Mouse (Mus musculus) embryonic stem cell, embryonic (primary cell): ENCODE results near the gene Sh3glb2.

Experiments used
- CTCF ChIA-PET, 4 experiments: fragments of 300-600 bp in 2 of 4; fragments of 350-600 bp in 2 of 4; sonication (Branson Sonifier 250); formaldehyde crosslinking; loops; one replicate each; lab custom pipeline; 2022; ENCODE audit warnings: inconsistent platforms in 2 of 4; lab: Charles Lee
- POLR2A ChIA-PET, 4 experiments: fragments of 300-600 bp in 2 of 4; fragments of 350-600 bp in 2 of 4; sonication (Branson Sonifier 250); formaldehyde crosslinking; loops; one replicate each; lab custom pipeline; 2022; ENCODE audit warnings: antibody characterized with exemption in 4 of 4, inconsistent platforms in 1 of 4; lab: Charles Lee

Gene Sh3glb2

DNA sequence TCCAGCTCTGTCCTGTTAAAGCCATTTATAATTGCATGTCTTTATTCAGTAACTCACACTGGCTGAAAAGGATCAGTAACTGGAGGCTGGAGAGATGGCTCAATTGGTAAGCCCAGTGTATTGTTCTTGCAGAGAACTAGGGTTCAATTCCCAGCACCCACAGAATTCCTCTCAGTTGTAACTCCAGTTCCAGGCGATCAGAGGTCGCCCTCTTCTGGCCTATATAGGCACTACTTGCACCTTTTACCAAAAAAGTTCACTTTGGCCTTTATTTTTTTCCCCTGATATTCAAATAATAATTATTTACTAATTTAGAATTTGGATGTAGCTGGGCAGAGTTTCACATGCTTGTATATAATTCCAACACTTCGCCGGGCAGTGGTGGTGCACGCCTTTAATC, 3.7 kb upstream of the Sh3glb2 start:
- ChIA-PET CTCF (interaction anchor here in 3 of 4 experiments (0.6 to 1.4 kb wide), 7 partner anchors 19 to 937 kb away, joined by 3 to 6 read pairs (median 4); partner anchors contain the start of gene Spout1 (in 1 of the 3)), POLR2A (interaction anchor here in 2 of 4 experiments (0.7 to 3.9 kb wide), 18 partner anchors 8 to 295 kb away, joined by 3 to 21 read pairs (median 4); partner anchors contain the start of genes Dolpp1 (in 2 of the 2), Crat (in 1 of the 2), Endog (in 1 of the 2) and Kyat1 (in 1 of the 2))

DNA sequence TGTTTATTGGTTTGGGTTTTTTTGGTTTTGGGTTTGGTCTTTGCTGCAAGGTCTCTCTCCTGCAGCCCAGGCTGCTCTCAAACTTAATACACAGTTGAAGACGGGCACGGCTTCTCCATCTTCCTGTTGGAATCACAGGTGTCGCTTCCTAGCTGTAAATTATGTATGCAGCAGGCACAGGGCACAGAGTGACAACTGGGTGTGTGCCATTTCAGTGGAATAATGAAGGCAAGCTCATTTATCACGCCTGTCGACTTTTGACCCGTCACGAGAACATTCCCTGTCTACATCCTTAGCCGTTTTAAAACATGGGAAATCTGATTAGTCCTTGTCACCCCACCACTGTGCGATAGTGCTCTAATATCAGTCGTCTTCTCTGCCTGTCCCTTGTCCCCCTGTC, 1.5 kb upstream of the Sh3glb2 start:
- ChIA-PET CTCF (interaction anchor here in 1 of 4 experiments (0.7 to 1.2 kb wide), 2 partner anchors 62 to 708 kb away, joined by 4 to 5 read pairs; no protein-coding TSS in a partner anchor), POLR2A (interaction anchor here in 3 of 4 experiments (0.6 to 1.6 kb wide), 8 partner anchors 10 to 300 kb away, joined by 3 to 5 read pairs (median 4); partner anchors contain the start of gene Endog (in 2 of the 3))

DNA sequence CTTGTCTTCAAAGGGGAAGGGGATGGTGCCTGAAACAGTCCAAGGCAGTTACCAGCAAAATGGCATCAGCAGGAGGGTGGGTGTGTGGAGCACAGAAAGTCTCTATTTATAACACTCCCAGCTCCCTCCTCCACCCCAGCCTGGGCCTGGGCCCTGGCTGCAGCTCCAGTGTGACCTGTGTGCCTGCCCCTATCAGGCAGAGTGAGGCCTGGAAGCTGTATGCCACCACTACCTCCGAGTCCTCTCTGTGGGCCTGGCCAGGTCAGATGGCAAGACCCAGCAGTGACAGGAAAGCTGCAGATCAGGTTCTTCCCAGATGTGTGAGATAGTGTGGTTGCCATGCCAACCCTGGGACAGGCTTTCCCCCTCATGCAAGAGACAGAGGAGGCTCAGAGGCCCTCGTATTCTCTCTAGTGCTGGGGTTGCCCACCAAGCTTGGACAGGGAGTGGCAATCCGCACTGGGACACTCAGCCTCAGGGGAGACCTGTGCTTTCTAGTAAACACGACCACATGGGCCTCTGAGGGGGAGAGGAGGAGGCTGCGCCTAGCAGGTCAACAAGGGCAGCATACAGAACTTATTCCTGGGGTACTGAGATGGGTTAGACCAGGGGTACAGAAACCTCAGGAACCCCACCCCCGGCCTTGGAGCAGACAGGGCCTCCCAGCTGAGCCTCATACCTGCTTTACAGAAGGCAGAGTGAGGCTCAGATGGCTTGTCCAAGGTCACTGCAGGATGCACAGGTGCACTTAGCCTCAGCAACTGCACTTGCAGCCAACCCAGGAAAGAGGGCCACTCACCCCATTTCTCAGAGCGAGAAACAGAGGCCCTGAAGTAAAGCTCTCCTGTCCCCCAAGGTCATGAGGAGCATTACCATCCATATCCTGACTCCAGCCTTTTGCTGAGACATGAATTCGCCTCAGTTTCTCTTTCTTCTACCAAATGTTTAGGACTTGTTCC, 1.3 kb downstream of the Sh3glb2 start:
- POLR2A ChIA-PET = interaction anchor here in 3 of 4 experiments (0.5 to 4.8 kb wide), 11 partner anchors 11 to 326 kb away, joined by 3 to 30 read pairs (median 3); partner anchors contain the start of genes Dolpp1 (in 1 of the 3), Endog (in 1 of the 3) and Kyat1 (in 1 of the 3)
- CTCF ChIA-PET = interaction anchor here in 1 of 4 experiments (0.5 kb wide), 1 partner anchor 1524 kb away, joined by 3 read pairs; no protein-coding TSS in a partner anchor

DNA sequence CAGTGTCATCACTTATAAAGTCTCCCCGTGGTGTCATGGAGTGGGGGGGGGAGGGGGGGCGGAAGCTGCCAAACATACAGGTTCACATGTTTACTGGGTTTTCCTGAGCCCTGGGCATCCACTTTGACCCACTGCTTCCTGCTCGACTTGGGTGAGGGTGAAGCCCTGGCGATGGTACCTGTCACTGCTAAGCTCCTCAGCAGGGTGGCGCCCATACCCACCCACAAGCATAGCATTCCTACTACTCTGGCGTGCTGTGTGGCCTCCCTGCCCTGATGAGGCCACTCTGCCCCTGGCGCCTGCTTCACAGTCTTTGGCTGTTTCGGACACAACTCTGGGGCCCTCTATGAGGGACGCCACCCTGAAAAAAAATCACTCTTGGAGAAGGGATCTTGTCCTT, 2.2 kb downstream of the Sh3glb2 start:
- POLR2A ChIA-PET = interaction anchor here (0.5 to 4.8 kb wide), 14 partner anchors 8 to 294 kb away, joined by 3 to 30 read pairs (median 5); partner anchors contain the start of gene Endog (in 1 of the 4)
- CTCF ChIA-PET = no interaction called here

DNA sequence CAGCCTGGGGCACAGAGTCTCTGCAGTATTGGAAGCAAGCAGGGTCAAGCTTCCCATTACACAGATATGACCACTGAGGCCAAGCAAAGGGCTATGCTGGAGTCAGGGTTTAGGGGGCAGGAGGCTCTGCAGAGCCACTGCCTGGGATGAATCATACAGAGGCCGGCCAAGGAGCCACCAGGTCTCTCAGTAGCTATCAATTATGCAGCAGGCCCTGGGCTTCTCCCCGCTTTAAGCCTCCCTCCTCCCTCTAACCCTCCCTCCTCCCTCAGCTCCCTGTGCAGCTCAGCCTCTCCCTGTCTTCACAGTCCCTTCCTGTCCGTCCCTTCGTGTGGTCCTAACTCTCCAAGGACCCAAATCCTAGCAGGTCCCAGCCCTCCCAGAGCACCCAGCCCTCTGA, 2.9 kb downstream of the Sh3glb2 start:
- ChIA-PET CTCF (no interaction called here), POLR2A (interaction anchor here (0.6 to 4.8 kb wide), 16 partner anchors 8 to 294 kb away, joined by 3 to 30 read pairs (median 4); partner anchors contain the start of genes Endog (in 1 of the 4) and Miga2 (in 1 of the 4))

DNA sequence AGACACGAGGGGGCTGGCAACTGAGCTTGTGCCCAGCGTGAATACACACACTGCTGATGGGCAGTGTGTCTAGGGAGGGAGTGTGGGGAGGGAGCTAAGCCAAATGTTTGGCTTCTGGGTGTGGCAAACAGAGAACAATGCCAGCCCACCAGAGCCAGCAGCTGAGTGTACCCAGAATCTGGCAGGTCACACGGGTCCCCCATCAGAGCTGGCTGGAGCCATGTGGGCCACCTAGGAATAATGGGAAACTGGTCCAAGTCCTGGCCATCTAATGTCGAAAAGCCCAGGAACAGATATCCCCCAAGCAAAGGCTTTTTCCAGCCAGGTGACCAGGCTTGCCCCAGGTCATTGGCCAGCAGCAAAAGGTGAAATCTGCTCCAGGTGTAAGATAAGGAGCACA, 3.3 kb downstream of the Sh3glb2 start:
- POLR2A ChIA-PET = interaction anchor here (0.6 to 4.8 kb wide), 13 partner anchors 7 to 293 kb away, joined by 3 to 30 read pairs (median 4); partner anchors contain the start of genes Endog (in 1 of the 4) and Miga2 (in 1 of the 4)
- CTCF ChIA-PET = interaction anchor here in 1 of 4 experiments (1.0 kb wide), 1 partner anchor 465 kb away, joined by 3 read pairs; no protein-coding TSS in a partner anchor

DNA sequence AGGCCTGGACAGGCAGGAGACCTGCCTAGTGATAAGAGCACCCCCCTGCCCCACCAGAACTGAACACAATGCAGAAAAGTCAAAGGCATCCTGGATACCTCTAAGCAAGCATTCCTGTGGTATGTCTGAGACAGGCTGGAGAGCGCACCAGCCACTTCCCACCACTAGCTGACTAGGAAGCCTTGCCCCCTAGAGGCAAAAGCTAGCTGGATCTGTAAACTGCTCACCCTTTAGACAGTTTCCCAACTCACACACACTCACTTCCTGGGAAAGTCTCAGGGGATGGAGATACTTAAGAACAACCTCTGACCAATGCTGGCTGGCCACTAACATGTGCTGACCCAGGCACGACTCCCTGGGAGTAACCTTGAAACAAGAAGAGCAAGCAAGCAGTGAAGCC, 8.0 kb downstream of the Sh3glb2 start:
- ChIA-PET POLR2A (interaction anchor here in 2 of 4 experiments (0.6 to 2.1 kb wide), 9 partner anchors 9 to 303 kb away, joined by 3 to 8 read pairs (median 3); partner anchors contain the start of genes Miga2 (in 1 of the 2) and Wdr34 (in 1 of the 2)), CTCF (interaction anchor here in 3 of 4 experiments (0.6 to 2.2 kb wide), 8 partner anchors 10 to 1048 kb away, joined by 3 to 6 read pairs (median 3); partner anchors contain the start of gene Miga2 (in 2 of the 3))

DNA sequence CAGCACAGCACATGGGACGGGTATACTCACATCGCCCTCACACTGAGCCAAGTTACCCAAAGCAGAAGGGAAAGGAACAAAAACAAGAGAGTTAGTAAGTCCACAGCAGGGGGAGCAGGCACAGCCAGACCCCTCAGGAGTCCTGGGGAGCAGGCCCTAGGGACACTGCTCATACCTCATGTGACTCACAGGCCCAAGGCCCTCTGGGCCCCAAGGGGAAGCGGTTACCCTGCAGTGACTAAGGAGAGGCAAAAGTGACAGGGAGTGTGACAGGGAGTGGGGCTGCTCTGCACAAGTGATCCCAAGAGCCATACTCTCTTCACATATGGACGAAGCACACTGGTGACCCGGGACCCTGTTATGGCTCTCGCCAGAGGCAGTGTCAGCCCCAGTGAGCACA, 9.9 kb downstream of the Sh3glb2 start:
- POLR2A ChIA-PET = interaction anchor here in 1 of 4 experiments (0.9 to 5.6 kb wide), 5 partner anchors 10 to 38 kb away, joined by 3 to 36 read pairs (median 4); partner anchors contain the start of gene Miga2
- CTCF ChIA-PET = no interaction called here

DNA sequence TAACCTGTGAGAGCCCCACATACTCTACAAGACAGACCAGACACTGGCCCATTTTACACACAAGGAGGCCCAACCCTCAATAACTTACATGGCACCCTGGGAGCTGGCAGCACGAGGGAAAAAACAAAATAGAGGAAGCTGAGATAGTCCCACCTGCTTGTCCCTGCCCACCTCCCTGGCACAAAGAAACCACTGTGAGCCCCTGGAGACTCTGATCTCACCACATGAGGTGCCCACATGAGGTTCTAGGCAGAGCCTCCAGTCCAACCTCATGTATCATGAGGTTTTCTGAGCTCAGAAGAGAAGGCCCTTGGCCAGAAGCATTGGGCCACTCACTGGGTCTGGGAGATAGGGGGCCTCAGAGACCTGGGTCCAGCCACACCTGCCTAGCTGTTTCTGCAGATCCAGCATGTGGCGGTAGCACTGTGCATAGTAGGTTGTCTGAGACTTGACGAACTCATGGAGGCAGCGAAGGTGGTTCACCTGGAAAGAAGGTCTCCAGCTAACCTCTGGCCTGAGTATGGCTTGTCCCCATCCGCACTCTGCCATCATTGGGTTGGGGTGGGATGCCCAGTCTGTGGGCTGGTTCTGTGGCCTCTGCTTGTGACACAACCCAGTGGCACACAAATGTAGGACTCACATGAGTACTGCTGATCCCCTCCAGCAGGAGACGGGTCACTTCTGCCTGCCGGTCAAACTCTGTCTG, 13.0 kb downstream of the Sh3glb2 start:
- CTCF ChIA-PET = interaction anchor here in 2 of 4 experiments (0.8 to 1.3 kb wide), 4 partner anchors 9 to 143 kb away, joined by 3 to 4 read pairs (median 3); partner anchors contain the start of gene Miga2 (in 1 of the 2)
- POLR2A ChIA-PET = interaction anchor here (0.7 to 5.6 kb wide), 17 partner anchors 9 to 210 kb away, joined by 3 to 36 read pairs (median 3); partner anchors contain the start of genes Miga2 (in 2 of the 4) and Kyat1 (in 1 of the 4)

DNA sequence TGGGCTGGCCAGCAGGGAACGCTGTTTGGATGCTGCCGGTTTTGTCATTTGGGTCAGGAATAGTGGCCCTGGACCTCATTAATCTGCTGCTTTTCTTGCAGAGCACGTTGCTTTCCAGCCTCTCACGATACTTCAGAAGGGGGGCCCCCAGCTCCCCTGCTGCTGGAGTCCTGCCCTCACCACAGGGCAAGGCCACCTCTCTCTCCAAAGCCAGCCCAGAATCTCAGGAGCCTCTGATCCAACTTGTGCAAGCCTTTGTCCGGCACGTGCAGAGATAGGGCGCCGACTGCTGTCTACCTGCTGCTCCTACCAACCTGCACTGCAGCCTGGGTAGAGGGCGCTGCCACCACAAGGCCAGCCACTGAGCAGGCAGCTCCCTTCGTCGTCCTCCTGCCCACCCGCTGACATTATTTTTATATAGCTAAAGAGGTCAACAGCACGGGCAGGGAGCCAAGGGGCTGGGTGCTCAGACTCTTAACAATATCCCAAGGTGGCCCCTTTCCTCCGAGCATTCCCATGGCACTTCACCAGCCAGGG, 15.5 kb downstream of the Sh3glb2 start:
- POLR2A ChIA-PET = interaction anchor here in 2 of 4 experiments (0.6 to 2.3 kb wide), 12 partner anchors 8 to 270 kb away, joined by 3 to 15 read pairs (median 4); partner anchors contain the start of gene Miga2 (in 2 of the 2)

DNA sequence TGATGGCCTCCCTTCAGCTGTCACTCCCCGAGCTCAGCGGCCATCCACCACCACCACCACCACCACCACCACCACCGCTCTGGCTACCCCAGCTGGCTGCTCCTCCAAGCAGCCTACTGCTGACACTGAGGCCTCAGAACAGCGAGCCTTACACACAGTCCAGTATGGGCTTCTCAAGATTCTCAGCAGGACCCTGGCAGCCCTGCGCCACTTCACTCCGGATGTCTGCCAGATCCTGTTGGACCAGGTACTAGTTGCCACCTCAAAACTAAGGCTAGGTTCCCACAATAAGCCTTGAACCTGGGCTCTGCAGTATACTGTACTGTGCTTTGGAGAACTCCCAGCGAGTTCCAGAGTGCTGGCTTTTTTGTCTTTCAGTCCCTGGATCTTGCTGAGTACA, 16.6 kb downstream of the Sh3glb2 start:
- CTCF ChIA-PET = interaction anchor here in 1 of 4 experiments (0.6 kb wide), 1 partner anchor 12 kb away, joined by 9 read pairs; no protein-coding TSS in a partner anchor
- POLR2A ChIA-PET = interaction anchor here (0.5 to 2.3 kb wide), 9 partner anchors 13 to 48 kb away, joined by 3 to 15 read pairs (median 4); partner anchors contain the start of gene Miga2 (in 1 of the 4)

More for the DNA sequence above, 15.5 kb downstream of the Sh3glb2 start:
- CTCF ChIA-PET = interaction anchor here in 2 of 4 experiments (0.6 to 1.0 kb wide), 3 partner anchors 20 to 263 kb away, joined by 3 to 5 read pairs (median 3); partner anchors contain the start of gene Miga2 (in 1 of the 2)

DNA sequence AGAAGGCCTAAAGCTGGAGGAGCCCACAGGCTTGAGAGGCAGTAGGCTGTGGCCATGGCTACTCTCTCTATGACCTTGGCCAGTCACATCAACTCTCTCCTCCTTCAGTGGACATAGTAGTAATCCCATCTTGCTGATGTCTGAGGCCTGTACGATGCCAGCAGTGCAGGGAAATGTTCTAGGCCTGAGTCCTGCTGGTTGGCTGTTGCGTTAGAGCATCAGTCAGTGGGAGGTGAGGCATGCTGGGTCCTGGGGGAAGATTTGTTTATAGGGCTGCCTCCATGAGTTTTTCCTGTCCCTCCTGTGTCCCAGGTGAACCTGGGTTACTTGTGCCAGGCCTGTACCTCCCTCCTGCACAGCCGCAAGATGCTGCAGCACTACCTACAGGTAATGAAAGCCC, 17.1 kb downstream of the Sh3glb2 start:
- POLR2A ChIA-PET = interaction anchor here in 2 of 4 experiments (0.7 to 2.3 kb wide), 4 partner anchors 15 to 33 kb away, joined by 3 to 15 read pairs (median 6); partner anchors contain the start of gene Miga2 (in 1 of the 2)
- CTCF ChIA-PET = interaction anchor here in 1 of 4 experiments (0.6 kb wide), 2 partner anchors 31 to 546 kb away, joined by 4 to 7 read pairs; no protein-coding TSS in a partner anchor

DNA sequence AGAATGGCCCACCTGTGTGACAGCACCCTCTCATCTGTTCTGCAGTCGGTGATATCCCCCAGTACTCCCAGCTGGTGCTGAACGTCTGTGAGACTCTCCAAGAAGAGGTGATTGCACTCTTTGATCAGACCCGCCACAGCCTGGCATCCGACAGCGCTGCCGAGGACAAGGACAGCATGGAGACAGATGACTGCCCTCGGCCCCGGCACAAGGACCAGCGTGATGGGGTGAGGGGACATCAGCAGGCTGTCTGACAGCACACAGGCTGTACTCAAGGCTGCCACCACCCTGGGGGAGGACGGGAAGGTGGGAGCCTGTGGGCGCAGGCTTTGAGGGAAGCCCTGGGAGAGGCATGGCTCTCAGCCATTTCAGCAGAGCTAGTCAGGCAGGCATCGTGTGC, 22.0 kb downstream of the Sh3glb2 start:
- ChIA-PET POLR2A (interaction anchor here in 3 of 4 experiments (0.7 to 2.8 kb wide), 21 partner anchors 9 to 421 kb away, joined by 3 to 36 read pairs (median 6); partner anchors contain the start of genes Ier5l (in 1 of the 3), Lrrc8a (in 1 of the 3), Miga2 (in 1 of the 3) and Spout1 (in 1 of the 3)), CTCF (interaction anchor here in 2 of 4 experiments (0.9 to 1.6 kb wide), 5 partner anchors 10 to 99 kb away, joined by 3 to 7 read pairs (median 4); partner anchors contain the start of genes Miga2 (in 1 of the 2) and Sh3glb2 (in 1 of the 2))

DNA sequence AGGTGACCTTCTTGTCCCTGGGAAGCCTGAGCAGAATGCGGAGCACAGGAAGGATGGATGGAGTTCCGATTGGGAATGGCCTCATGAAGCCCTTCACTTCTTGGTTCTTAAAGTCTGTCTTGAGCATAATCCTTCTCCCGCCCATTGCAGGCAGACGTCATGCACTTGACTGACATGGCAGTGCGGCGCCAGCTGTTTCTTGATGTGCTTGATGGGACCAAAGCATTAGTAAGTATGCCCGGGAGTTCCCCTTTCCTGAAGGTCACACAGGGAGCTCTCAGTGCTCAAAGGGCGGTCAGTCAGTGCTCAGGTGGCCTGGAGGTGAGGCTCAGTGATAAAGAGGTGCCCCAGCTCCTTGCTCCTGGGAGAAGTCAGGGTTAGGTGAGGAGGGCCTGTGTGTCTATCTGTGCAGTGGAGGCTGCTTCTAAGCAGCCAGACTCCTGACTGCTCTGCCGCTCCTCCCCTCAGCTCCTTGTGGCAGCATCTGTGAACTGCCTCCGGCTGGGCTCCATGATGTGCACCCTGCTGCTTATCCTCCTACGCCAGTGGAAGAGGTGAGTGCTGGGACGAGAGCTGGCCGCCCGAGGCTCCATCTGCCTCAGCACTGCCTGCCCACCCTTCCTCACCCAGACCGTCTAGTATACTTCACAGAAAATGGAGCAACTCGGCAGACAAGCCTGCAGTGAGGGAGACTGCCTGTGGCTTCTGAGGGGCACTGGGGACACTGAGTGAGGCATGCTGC, 22.8 kb downstream of the Sh3glb2 start:
- CTCF ChIA-PET = interaction anchor here in 3 of 4 experiments (0.6 to 1.6 kb wide), 14 partner anchors 9 to 632 kb away, joined by 3 to 7 read pairs (median 4); partner anchors contain the start of genes Miga2 (in 1 of the 3) and Sh3glb2 (in 1 of the 3)

DNA sequence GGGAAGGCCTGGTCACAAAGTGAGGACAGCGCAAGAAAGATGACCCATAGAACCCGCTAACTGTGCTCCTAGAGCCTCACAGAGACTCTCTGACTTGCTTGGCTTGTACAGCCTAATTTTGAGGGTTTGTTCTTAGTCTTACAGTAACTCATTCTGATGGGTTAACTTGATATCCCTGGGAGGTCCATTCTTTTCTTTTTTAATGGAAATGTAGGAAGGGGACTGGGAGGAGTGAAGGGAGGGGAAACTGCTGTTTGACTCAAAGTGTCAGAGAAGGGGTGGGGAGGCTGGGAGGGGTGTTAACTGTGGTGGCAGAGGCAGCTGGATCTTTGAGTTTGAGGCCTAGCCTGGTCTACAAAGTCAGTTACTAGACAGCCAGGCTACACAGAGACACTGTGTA, 23.8 kb downstream of the Sh3glb2 start:
- ChIA-PET POLR2A (interaction anchor here (0.5 to 2.8 kb wide), 32 partner anchors 8 to 259 kb away, joined by 3 to 36 read pairs (median 6); partner anchors contain the start of genes Miga2 (in 2 of the 4), Endog (in 1 of the 4), Ier5l (in 1 of the 4) and Kyat1 (in 1 of the 4)), CTCF (interaction anchor here in 2 of 4 experiments (0.9 to 1.4 kb wide), 5 partner anchors 15 to 633 kb away, joined by 3 to 4 read pairs (median 3); no protein-coding TSS in a partner anchor)

More for the DNA sequence above, 22.8 kb downstream of the Sh3glb2 start:
- POLR2A ChIA-PET = interaction anchor here (0.6 to 2.8 kb wide), 49 partner anchors 10 to 977 kb away, joined by 3 to 36 read pairs (median 4); partner anchors contain the start of genes Miga2 (in 2 of the 4), Spout1 (in 2 of the 4), Endog (in 1 of the 4) and Ier5l (in 1 of the 4)
